ENCODE assay signal across 34 mouse cellular contexts in the genomic region with DNA sequence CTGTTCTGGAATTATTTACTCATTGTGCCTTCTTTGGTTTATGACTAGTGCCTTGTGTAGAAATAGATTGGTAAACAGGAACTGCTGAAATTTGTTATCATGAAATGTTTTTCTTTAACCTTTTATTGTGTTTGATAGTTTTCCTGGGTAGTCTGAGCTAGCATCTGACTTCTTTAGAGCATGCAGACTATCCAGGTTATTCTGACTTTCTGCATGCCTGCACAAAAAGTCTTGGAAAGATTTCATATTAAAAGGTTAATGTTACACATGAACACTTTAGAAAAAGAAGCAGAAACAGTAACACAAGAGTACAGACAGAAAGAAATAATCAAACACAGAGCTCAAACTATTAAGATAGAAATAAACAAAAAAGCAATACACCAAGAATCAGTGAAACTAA. TPM values are rescaled to one million over a fixed set of nuclear protein-coding genes. Genes with fewer than 3 reads are reported as not detected.
"Had no signal": no experiment of that assay in that cellular context is flagged by ENCODE, and none has a peak within 500 bp of the region (broad histone marks: within the 10 kb centered on the region; RNA-seq: fewer than 3 reads in every experiment).

No protein-coding gene starts in this region.

- H3K36me3 ChIP-seq: embryonic facial prominence, embryonic 10.5 days; embryonic facial prominence, embryonic 12.5 days; embryonic facial prominence, embryonic 13.5 days; embryonic facial prominence, embryonic 15.5 days; forebrain, embryonic 10.5 days; forebrain, embryonic 12.5 days; forebrain, embryonic 15.5 days had no signal

- H3K27ac ChIP-seq: embryonic facial prominence, embryonic 10.5 days; embryonic facial prominence, embryonic 12.5 days; embryonic facial prominence, embryonic 13.5 days; embryonic facial prominence, embryonic 15.5 days; forebrain, embryonic 10.5 days; forebrain, embryonic 12.5 days; forebrain, embryonic 13.5 days; forebrain, embryonic 15.5 days; gastrocnemius, adult 2 months; heart, adult 2 months had no signal

- DNase-seq: cerebellum, adult 2 months; cerebellum, adult 8-10 months; cerebellum, adult 9-10 months; cerebellum, adult 9-11 months; cerebellum, postnatal 10 days; cerebellum, postnatal 14 days; cerebellum, postnatal 25 days; cerebellum, postnatal 36 days; embryo, embryonic 11 days; forebrain, postnatal 0 days; gastrocnemius, adult 2 months; gastrocnemius, postnatal 10 days; gastrocnemius, postnatal 14 days; gastrocnemius, postnatal 25 days; gastrocnemius, postnatal 36 days; heart, adult 11 months; heart, adult 18-20 months; heart, adult 2 months had no signal

- H3K4me1 ChIP-seq: embryonic facial prominence, embryonic 10.5 days; embryonic facial prominence, embryonic 12.5 days; embryonic facial prominence, embryonic 13.5 days; embryonic facial prominence, embryonic 15.5 days; forebrain, embryonic 10.5 days; forebrain, embryonic 12.5 days; forebrain, embryonic 13.5 days; forebrain, embryonic 15.5 days had no signal

- H3K27me3 ChIP-seq: embryonic facial prominence, embryonic 12.5 days; embryonic facial prominence, embryonic 13.5 days; embryonic facial prominence, embryonic 15.5 days; forebrain, embryonic 12.5 days; forebrain, embryonic 13.5 days; forebrain, embryonic 15.5 days had no signal

- H3K4me3 ChIP-seq: embryonic facial prominence, embryonic 10.5 days; embryonic facial prominence, embryonic 12.5 days; embryonic facial prominence, embryonic 13.5 days; embryonic facial prominence, embryonic 15.5 days; erythroblast, embryonic 14.5 days; forebrain, embryonic 10.5 days; forebrain, embryonic 12.5 days; forebrain, embryonic 13.5 days; forebrain, embryonic 15.5 days; gastrocnemius, adult 2 months; heart, adult 2 months had no signal

RNA-seq across cellular contexts. Expression of a gene that starts 14.4 kb away (rescaled TPM):
- polyA plus RNA-seq: cerebellum, adult 2 months; cortical plate, adult 2 months; embryonic facial prominence, embryonic 10.5 days; embryonic facial prominence, embryonic 11.5 days; embryonic facial prominence, embryonic 12.5 days; embryonic facial prominence, embryonic 13.5 days; embryonic facial prominence, embryonic 14.5 days; embryonic facial prominence, embryonic 15.5 days; erythroblast, embryonic 14.5 days; forebrain, embryonic 10.5 days; forebrain, embryonic 11.5 days; forebrain, embryonic 12.5 days; forebrain, embryonic 13.5 days; forebrain, embryonic 14.5 days; forebrain, embryonic 15.5 days; forebrain, embryonic 16.5 days; forebrain, postnatal 0 days; frontal cortex, adult 2 months; heart, adult 2 months had no signal
